ENCODE assay signal across 23 mouse cellular contexts in genomic region chr7:130121507-130121906, GRCm38 (mm10).
"Had no signal": no experiment of that assay in that cellular context is flagged by ENCODE, and none has a peak within 500 bp of the region (broad histone marks: within the 10 kb centered on the region; RNA-seq: fewer than 3 reads in every experiment).

No protein-coding gene starts in this region.

- H3K4me2 ChIP-seq: heart, embryonic 11.5 days; heart, embryonic 13.5 days; heart, embryonic 15.5 days; hindbrain, embryonic 13.5 days; hindbrain, embryonic 15.5 days; limb, embryonic 12.5 days; liver, embryonic 11.5 days; liver, embryonic 13.5 days; liver, embryonic 15.5 days had no signal

- DNase-seq: forebrain, postnatal 0 days; gastrocnemius, postnatal 14 days; gastrocnemius, postnatal 36 days; heart, adult 18-20 months; heart, postnatal 14 days; heart, postnatal 36 days; kidney, adult 2 months; kidney, postnatal 25 days; liver; liver, embryonic 13.5 days; liver, postnatal 0 days had no signal

- H3K4me1 ChIP-seq: heart, embryonic 15.5 days; liver, embryonic 13.5 days; liver, embryonic 15.5 days had no signal

- H3K9me3 ChIP-seq: heart, embryonic 13.5 days; heart, embryonic 15.5 days; hindbrain, embryonic 13.5 days; hindbrain, embryonic 15.5 days; limb, embryonic 10.5 days; limb, embryonic 12.5 days; liver, embryonic 13.5 days; liver, embryonic 15.5 days had no signal

- ATAC-seq: forebrain, postnatal 0 days; hindbrain, postnatal 0 days; intestine, embryonic 16.5 days; liver, postnatal 0 days had no signal

- H3K27me3 ChIP-seq: heart, embryonic 13.5 days; heart, embryonic 15.5 days; hindbrain, embryonic 15.5 days; limb, embryonic 12.5 days; liver, embryonic 13.5 days; liver, embryonic 15.5 days had no signal

- H3K4me3 ChIP-seq: heart, embryonic 13.5 days; heart, embryonic 15.5 days; hindbrain, embryonic 13.5 days; hindbrain, embryonic 15.5 days; left cerebral cortex, adult 2 months; limb, embryonic 10.5 days; limb, embryonic 12.5 days; liver, embryonic 13.5 days; liver, embryonic 15.5 days had no signal

- H3K36me3 ChIP-seq: heart, embryonic 13.5 days; heart, embryonic 15.5 days; hindbrain, embryonic 13.5 days; hindbrain, embryonic 15.5 days; limb, embryonic 10.5 days; limb, embryonic 12.5 days; liver, embryonic 13.5 days; liver, embryonic 15.5 days had no signal

- H3K9ac ChIP-seq: forebrain, postnatal 0 days; heart, embryonic 13.5 days; heart, embryonic 15.5 days; hindbrain, embryonic 13.5 days; hindbrain, embryonic 15.5 days; limb, embryonic 12.5 days; liver, embryonic 13.5 days; liver, embryonic 15.5 days; liver, postnatal 0 days had no signal

- H3K27ac ChIP-seq: heart, embryonic 13.5 days; heart, embryonic 15.5 days; hindbrain, embryonic 13.5 days; hindbrain, embryonic 15.5 days; hindbrain, postnatal 0 days; left cerebral cortex, adult 2 months; limb, embryonic 10.5 days; limb, embryonic 12.5 days; liver, embryonic 13.5 days; liver, embryonic 15.5 days had no signal
